Mouse (Mus musculus) lung, adult 2 months (tissue): ENCODE data around the gene Atic.

ENCODE experiments used
- CTCF ChIP-seq: fragments of 200-500 bp; IDR thresholded peaks from 2 replicates; pipeline ENCODE4 v1.5.1; 2011; ENCODE audit warnings: mild to moderate bottlenecking, low read length, control low read depth; ENCODE audit not compliant: insufficient read depth
- POLR2A ChIP-seq: fragments of 200-500 bp; IDR thresholded peaks from 2 replicates; pipeline ENCODE4 v1.6.1; 2011; ENCODE audit warnings: low read depth, mild to moderate bottlenecking, control low read depth, low read length, borderline replicate concordance; ENCODE audit errors: extremely low read depth

DNA sequence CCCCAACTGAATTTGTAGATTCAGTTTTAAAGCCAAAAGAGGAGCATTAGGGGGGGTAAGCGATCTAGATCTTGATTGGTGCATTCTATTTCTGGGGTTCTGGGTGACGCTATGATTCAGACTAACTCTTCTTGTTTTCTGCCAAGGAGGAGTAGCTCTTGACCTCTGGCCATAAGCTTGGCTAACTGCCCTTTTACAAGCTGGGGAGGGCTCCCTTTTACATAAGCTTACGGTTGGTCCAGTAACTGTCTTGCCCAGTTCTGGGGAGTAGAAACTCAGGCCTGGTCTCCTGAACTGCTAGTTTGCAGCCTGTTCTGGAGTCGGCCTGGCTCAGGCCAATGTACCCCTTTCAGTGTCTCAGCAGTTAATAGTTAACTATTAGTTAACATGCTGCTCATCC is 41.9 kb upstream of the Atic start:
- no peak for TF ChIP-seq CTCF
- TF ChIP-seq POLR2A: no peak
